Mouse (Mus musculus): Measurements from ENCODE around the gene Prkn. TPM values are rescaled to one million over a fixed set of nuclear protein-coding genes. Genes with fewer than 3 reads are reported as not detected.

The Prkn gene
- total RNA-seq, 2 experiments from 2014 or later, result 8.7 to 10.8 TPM

- DNase-seq, result no peak
These were observed 571.2 kb downstream of the Prkn start for GRCm38 (mm10) chr17:11411414-11411813.

DNA sequence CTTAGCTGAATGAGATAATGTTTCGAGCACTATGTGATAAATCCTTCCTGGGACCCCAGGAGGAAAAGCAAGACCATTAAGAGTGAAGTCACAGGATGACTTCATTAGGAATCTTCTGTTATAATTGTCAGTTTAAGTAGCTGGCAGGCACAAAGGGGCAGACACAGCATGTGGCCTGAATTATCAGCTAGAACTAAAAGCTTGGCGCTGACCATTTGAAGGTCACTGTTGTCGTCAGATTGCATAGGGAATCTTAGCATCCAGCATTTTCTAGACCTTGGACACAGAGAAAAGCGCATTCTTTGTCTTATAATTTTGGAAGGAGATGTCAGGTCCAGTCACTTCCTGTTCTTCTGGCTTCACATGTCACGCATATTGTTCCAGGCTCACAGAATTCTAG lies 573.5 kb downstream of the Prkn start:
- peak; percentile 10 for DNase-seq

DNA sequence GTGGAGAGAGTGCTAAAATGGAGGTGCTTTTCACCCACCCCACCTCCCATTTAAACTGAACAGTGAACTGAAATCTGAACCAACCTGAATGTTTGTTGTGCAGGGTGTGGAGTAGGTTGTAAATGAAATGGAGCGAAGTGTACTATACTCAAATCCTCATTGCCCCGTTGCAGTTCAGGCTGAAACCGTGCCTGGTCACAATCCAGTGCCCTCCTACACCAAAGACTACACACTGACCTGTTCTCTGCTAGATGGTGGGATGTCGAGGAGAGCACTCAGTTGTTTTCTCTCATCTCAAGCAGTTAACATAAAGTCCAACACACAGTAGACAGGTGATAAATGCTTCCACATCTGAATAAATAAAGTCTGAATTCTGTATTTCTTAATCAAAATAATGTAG lies 574.1 kb downstream of the Prkn start:
- DNase-seq, result no peak

GRCm38 (mm10) chr17:11417150-11417549 lies 577.0 kb downstream of the Prkn start:
- DNase-seq, result no peak

- DNase-seq, result no peak
These were observed 579.3 kb downstream of the Prkn start for GRCm38 (mm10) chr17:11419484-11419883.

DNA sequence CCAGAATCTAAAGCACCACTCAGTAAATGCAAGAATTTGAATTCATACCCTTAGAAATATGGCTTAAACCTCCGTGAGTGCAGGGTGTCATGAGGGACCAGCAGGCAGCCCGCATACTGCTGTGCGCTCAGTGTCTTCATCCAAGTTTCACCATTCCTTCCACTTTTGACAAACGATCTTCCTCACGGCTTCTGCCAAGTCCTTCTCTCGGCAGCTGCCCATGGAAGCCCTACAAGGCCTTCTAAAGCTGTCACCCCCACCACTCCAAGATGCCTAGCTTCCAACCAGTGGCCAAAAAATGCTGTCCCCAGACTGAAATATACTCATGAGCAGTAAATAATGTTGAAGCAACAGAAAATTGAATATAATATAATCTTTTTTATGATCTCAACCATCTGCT lies 580.7 kb downstream of the Prkn start:
- DNase-seq, result no peak

DNA sequence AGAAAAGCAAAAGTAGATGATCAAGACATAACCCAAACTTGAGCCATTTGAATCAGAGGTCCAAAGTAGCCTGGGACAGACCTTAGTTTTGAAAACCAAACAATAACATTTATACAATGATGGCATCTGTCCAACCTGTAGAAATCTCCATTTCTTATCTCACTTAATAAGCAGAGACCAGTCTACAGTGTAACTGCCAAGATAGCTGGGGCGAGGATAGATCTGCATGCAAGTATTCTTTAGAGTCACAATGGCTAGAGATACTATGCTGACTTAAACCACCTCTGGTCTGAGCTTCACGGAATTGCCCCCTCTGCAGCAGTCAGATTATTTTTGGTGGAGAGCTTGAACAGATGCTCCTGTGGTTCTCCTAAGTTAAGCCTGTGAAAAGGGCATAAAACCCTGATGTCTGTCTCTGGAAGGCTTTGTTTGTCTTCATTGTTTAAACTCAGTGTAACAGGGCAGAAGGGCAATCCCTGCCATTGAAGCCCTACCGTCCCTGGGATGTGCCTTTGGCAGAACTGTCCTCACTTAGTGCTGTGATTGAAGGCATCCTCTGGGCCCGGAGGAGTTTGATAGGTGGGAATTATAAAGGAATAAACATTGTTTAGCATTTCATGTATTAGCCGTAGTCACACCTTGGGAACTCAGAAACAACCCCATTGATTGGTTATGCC lies 581.2 kb downstream of the Prkn start:
- no peak for DNase-seq

DNA sequence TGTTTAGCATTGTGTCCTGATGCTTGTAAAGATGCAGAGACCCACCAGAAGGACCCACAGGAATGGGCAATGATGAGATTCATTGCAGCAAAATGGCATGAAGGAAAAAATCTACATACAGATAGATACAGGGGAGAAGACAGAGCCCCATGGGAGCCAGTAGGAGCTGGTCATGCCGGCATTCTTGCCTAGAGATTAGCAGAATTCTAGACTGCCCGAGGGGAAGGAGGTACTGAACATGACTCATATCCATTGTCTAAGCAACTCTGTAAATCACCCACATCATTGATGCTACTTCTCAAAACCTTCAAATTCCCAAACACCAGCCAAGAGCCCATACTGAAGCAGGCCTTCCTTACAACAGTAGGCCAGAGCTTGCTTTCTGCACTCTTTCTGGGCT lies 591.1 kb downstream of the Prkn start:
- DNase-seq, result no peak

GRCm38 (mm10) chr17:11432593-11432992 lies 592.4 kb downstream of the Prkn start:
- DNase-seq, result no peak

- no peak for DNase-seq
These were observed 622.5 kb downstream of the Prkn start for GRCm38 (mm10) chr17:11462721-11463120.

GRCm38 (mm10) chr17:11466095-11466494 lies 625.9 kb downstream of the Prkn start:
- no peak for DNase-seq

DNA sequence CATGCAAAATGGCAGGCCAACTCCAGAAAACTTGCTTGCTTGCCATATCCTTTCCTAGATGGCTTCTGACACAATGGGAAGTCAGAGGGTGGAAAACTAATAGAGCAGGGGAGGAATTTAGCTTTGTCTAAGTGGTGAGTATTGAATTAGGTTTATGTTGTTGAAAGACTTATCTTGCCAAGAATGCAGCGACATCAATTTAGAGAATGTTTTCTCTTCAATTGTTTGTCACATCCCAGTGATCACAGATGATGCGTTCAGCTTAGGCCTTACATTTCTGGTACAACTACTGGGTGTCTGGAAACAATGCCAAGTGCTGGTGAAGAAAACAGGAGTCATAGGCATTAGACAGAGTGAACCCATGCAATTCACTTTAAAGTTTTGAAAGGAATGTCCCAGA lies 628.4 kb downstream of the Prkn start:
- DNase-seq, result no peak

GRCm38 (mm10) chr17:11483032-11483431 lies 642.8 kb downstream of the Prkn start:
- DNase-seq, result no peak

- DNase-seq, result no peak
These were observed 649.9 kb downstream of the Prkn start for GRCm38 (mm10) chr17:11490051-11490450.

DNA sequence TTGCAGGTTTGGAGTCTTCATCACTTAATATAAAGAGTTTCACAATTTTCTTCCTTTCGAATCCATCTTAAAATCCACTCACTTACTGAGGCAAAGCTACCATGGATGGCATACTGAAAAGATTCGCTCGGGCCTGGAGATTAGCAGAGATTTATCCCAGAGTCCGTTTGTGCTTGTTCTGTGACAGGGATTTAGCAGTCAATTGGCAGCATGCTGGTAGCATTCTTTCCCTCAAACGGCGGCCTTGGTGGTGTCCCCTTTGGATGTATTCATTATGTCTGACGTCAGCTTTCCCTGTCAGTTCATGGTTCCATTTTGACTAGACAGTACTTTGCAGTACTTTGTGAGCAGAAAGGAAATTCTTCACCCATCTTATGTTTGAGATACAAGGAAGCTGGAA lies 662.4 kb downstream of the Prkn start:
- DNase-seq, result peak; percentile 24

- DNase-seq, result peak; percentile 66
These were observed 664.3 kb downstream of the Prkn start for GRCm38 (mm10) chr17:11504496-11504895.

- DNase-seq, result no peak
These were observed 666.9 kb downstream of the Prkn start for GRCm38 (mm10) chr17:11507082-11507481.

- no peak for DNase-seq
These were observed 669.9 kb downstream of the Prkn start for GRCm38 (mm10) chr17:11510081-11510480.

DNA sequence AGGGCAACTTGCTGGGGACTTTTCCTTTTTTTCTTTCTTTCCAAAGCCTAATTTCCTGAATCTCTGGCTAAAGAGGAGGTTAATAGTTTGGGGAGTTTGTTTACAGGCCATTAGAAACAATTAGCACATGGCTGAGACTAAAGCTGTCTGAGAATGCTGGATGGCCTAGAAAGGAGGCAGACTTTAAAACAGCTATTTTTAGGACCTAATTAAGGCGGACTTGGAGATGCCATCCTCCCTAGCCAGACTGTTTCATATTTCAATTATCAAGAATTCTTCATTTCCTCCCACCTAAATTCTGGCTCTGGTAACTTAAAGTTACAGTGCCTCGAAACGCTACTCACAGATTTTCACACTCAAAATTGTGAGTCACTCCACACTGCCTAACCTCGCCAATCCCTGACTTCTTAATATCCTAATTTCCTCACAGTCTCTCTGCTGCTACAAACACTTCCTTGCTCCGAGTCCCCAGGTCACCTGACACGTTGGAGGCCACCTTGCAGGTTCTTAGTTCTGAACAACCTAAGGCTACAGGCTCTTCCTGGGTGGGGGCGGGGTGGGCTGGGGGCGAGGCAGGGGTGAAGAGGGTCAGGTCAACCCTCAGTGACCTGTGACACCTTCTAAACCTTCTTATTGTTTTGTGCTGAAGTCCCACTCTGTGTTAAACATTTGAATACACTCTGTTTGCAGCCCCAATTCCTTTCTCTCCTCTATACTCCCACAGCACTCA lies 674.0 kb downstream of the Prkn start:
- DNase-seq, result no peak

GRCm38 (mm10) chr17:11515619-11516018 lies 675.4 kb downstream of the Prkn start:
- no peak for DNase-seq

GRCm38 (mm10) chr17:11516165-11516564 lies 676.0 kb downstream of the Prkn start:
- DNase-seq, result no peak

- DNase-seq, result peak; percentile 3
These were observed 691.9 kb downstream of the Prkn start for GRCm38 (mm10) chr17:11532066-11532465.

- DNase-seq, result no peak
These were observed 692.6 kb downstream of the Prkn start for GRCm38 (mm10) chr17:11532748-11533147.

DNA sequence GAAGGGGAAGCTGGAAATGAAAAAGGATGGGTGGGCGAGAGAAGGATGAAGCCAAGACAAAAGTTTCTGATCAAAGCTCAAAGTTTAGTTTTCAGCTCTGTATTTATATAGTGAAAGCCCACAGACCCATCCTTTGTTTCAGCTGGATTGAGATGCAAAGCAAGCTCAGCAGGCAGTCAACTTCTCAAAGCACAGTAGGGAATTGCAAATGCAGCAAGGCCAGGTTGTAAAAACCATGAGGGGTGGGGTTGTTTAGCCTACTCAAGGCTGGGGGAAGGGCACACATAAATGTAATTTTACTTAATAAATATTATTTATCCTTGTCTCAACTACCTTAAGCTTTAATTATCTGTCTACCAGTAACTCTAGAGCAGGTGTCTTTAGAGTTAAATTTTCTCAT lies 693.7 kb downstream of the Prkn start:
- DNase-seq, result no peak

Measured in adrenal gland, postnatal 10 days (tissue).